Mouse (Mus musculus) ES-Bruce4 (cell line): ENCODE data around the gene Rbms3. TPM values are rescaled to one million over a fixed set of nuclear protein-coding genes. Genes with fewer than 3 reads are reported as not detected.

Experiments used
- H3K27ac ChIP-seq: 2 replicates; pipeline ENCODE4 v1.5.1; 2012; ENCODE audit warnings: low read length, inconsistent platforms; ENCODE audit not compliant: insufficient read depth
- H3K27me3 ChIP-seq: 2 replicates; pipeline ENCODE4 v1.6.1; 2012; ENCODE audit warnings: mild to moderate bottlenecking, low read length, inconsistent platforms; ENCODE audit not compliant: control insufficient read depth, poor library complexity, insufficient read depth, severe bottlenecking
- H3K36me3 ChIP-seq: 2 replicates; pipeline ENCODE4 v1.6.1; 2012; ENCODE audit warnings: inconsistent platforms, mild to moderate bottlenecking, low read length, moderate library complexity; ENCODE audit not compliant: control insufficient read depth, poor library complexity, insufficient read depth, severe bottlenecking
- H3K4me1 ChIP-seq: one replicate; pipeline ENCODE4 v1.8.1; 2011; ENCODE audit warnings: low read length; ENCODE audit not compliant: control insufficient read depth, insufficient read depth
- H3K4me3 ChIP-seq: 2 replicates; pipeline ENCODE4 v1.5.1; 2011; ENCODE audit warnings: low read depth, mild to moderate bottlenecking, low read length
- H3K9ac ChIP-seq: 2 replicates; pipeline ENCODE4 v1.6.1; 2012; ENCODE audit warnings: low read depth, mild to moderate bottlenecking, inconsistent platforms; ENCODE audit not compliant: poor library complexity, severe bottlenecking
- H3K9me3 ChIP-seq: replicated peaks from 2 replicates; pipeline ENCODE4 v1.6.1; 2012; ENCODE audit warnings: mild to moderate bottlenecking, low read length, inconsistent platforms; ENCODE audit not compliant: control insufficient read depth, poor library complexity, insufficient read depth, severe bottlenecking
- CTCF ChIP-seq: IDR thresholded peaks from one replicate; pipeline ENCODE4 v1.8.1; 2011; ENCODE audit warnings: low read depth, low read length
- EP300 ChIP-seq: IDR thresholded peaks from 2 replicates; pipeline ENCODE4 v1.6.1; 2011; ENCODE audit warnings: low read depth, low read length; ENCODE audit not compliant: insufficient read depth
- POLR2A ChIP-seq: IDR thresholded peaks from one replicate; pipeline ENCODE4 v1.8.1; 2011; ENCODE audit warnings: low read length; ENCODE audit not compliant: insufficient read depth
- polyA plus RNA-seq: library from polyadenylated mRNA; stranded (reverse); fragments of >200 nt; gene quantifications from 2 replicates; pipeline ENCODE4 v1.2.4, GENCODE M21; 2011; ENCODE audit warnings: low read depth; ENCODE audit not compliant: missing spikeins, insufficient read depth, insufficient read length

Gene Rbms3
- polyA plus RNA-seq, 1 experiment: 1.8 TPM

- Histone ChIP-seq H3K9me3 (no peaks in the 10 kb centered on the region), H3K27me3 (no peaks in the 10 kb centered on the region), H3K4me3 (no peak overlapping the region), H3K9ac (no peak overlapping the region), H3K4me1 (no peaks in the 10 kb centered on the region), H3K27ac (no peak overlapping the region), H3K36me3 (no peaks in the 10 kb centered on the region)
- TF ChIP-seq EP300: no peak
- no peak for TF ChIP-seq POLR2A
- no peak for TF ChIP-seq CTCF
Observed at GRCm38 (mm10) chr9:116943902-116944301, 685.8 kb downstream of the Rbms3 start.

DNA sequence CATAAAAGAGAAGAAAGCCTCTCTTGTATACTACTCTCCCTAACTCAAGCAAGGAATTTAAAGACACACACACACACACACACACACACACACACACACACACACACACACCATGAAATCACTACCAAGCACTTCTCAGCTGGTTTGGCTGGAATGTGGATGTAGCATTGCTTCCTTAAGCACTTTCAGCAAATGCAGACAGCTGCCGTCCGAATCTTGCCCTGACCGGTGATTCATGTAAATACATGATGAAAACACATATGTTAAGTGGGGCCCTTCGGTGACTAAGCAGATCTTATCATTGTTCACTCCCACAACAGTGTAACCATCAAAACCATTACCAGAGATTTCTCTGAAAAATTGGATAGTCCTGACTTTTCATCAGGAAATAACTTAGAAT, 688.6 kb downstream of the Rbms3 start:
- TF ChIP-seq EP300: no peak
- TF ChIP-seq POLR2A: no peak
- no peak for TF ChIP-seq CTCF
- Histone ChIP-seq H3K9ac (no peak overlapping the region), H3K9me3 (no peaks in the 10 kb centered on the region), H3K4me3 (no peak overlapping the region), H3K27ac (no peak overlapping the region), H3K4me1 (no peaks in the 10 kb centered on the region), H3K36me3 (no peaks in the 10 kb centered on the region), H3K27me3 (no peaks in the 10 kb centered on the region)

- no peaks in the 10 kb centered on the region for H3K9me3 ChIP-seq
- H3K36me3 ChIP-seq: no peaks in the 10 kb centered on the region
- H3K4me1 ChIP-seq: no peaks in the 10 kb centered on the region
- no peaks in the 10 kb centered on the region for H3K27me3 ChIP-seq
- H3K27ac ChIP-seq: no peak overlapping the region
- no peak overlapping the region for H3K4me3 ChIP-seq
- TF ChIP-seq POLR2A (no peak), CTCF (no peak), EP300 (no peak)
- no peak overlapping the region for H3K9ac ChIP-seq
Observed at GRCm38 (mm10) chr9:116940693-116941092, 689.0 kb downstream of the Rbms3 start.

GRCm38 (mm10) chr9:116928338-116928737, 701.4 kb downstream of the Rbms3 start:
- TF ChIP-seq CTCF: no peak
- no peak for TF ChIP-seq EP300
- no peak for TF ChIP-seq POLR2A
- Histone ChIP-seq H3K36me3 (no peaks in the 10 kb centered on the region), H3K4me1 (no peaks in the 10 kb centered on the region), H3K27me3 (no peaks in the 10 kb centered on the region), H3K4me3 (no peak overlapping the region), H3K27ac (no peak overlapping the region), H3K9me3 (no peaks in the 10 kb centered on the region), H3K9ac (no peak overlapping the region)

DNA sequence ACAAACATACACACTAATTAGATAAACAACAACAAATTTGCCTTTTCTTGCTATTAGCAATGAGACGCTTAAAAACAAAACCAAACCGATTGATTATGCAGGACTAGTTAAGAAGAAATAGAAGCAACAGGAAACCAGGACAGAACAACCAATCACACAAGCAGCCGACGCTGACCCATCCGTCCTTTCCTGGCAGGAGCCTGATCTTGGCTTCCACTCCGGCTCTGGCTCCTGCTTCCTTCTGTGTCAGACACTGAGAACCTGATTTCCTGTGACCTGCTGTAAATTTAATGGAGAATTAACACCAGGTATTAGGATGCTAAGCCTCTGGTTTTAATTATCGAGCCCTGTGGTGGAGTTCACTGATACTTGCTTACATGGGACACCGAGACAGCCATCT, 706.6 kb downstream of the Rbms3 start:
- H3K36me3 ChIP-seq: no peaks in the 10 kb centered on the region
- no peak overlapping the region for H3K9ac ChIP-seq
- no peak for TF ChIP-seq EP300
- no peak for TF ChIP-seq POLR2A
- TF ChIP-seq CTCF: no peak
- H3K27me3 ChIP-seq: no peaks in the 10 kb centered on the region
- no peaks in the 10 kb centered on the region for H3K9me3 ChIP-seq
- H3K4me1 ChIP-seq: peaks cover 3% of the 10 kb centered on the region
- no peak overlapping the region for H3K27ac ChIP-seq
- no peak overlapping the region for H3K4me3 ChIP-seq

DNA sequence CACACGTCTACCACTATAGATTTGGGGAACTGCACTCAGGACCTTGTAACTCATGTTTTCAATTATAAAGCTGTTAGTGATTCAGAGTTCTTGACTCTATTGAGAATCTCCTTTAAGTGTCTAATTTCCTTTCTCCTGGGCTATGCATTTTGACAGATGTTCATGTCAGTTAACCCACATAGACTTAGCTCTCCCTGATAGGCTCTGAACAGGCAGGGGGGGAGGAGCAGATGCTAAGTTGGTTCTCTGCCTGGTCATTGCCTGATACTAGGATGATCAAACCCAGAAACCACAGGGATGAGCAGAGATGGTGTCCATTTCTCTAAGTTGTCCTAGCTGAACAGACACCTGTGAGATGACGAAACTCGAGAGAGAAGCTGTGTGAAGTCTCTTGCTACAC, 707.2 kb downstream of the Rbms3 start:
- H3K27ac ChIP-seq: no peak overlapping the region
- H3K36me3 ChIP-seq: no peaks in the 10 kb centered on the region
- H3K9me3 ChIP-seq: no peaks in the 10 kb centered on the region
- no peak overlapping the region for H3K9ac ChIP-seq
- no peaks in the 10 kb centered on the region for H3K27me3 ChIP-seq
- peaks cover 3% of the 10 kb centered on the region for H3K4me1 ChIP-seq
- no peak overlapping the region for H3K4me3 ChIP-seq
- TF ChIP-seq EP300 (no peak), POLR2A (no peak), CTCF (no peak)
